Mouse (Mus musculus) bone marrow, adult 2 months (tissue): ENCODE results near the gene Yeats2.

ENCODE experiments used
- CTCF ChIP-seq: fragments of 200-500 bp; IDR thresholded peaks from 2 replicates; pipeline ENCODE4 v1.5.1; 2011; ENCODE audit warnings: low read length, control low read depth; ENCODE audit not compliant: control insufficient read depth, insufficient read depth
- POLR2A ChIP-seq: fragments of 200-500 bp; IDR thresholded peaks from 2 replicates; pipeline ENCODE4 v1.6.1; 2011; ENCODE audit warnings: low read depth, mild to moderate bottlenecking, control low read depth, low read length, borderline replicate concordance; ENCODE audit not compliant: control insufficient read depth

DNA sequence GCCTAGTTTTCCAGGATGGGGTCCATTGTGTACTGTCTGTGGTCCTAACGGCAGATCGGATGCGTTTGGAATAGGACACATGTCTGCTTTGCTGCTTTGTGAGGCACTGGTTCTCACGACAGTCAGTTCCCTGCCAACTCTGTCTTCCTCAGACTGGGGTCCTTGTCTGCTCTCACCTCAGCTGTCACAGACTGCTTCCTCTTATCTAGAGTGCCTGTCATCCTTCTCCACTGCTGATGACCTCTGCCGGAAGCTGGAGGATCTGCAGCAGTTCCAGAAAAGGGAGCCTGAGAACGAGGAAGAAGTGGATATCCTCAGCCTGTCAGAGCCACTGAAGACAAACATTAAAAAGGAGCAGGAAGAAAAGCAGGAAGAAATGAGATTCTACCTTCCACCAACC lies 86.6 kb downstream of the Yeats2 start:
- TF ChIP-seq CTCF: no peak
- no peak for TF ChIP-seq POLR2A
